Mouse (Mus musculus): ENCODE data around the gene Rbl1.

GRCm38 (mm10) chr2:157125246-157125645 is 79.1 kb downstream of the Rbl1 start:
- TF ChIP-seq CTCF (IDR thresholded peaks at IDR 0.05; ENCODE audit: low read depth, low read length) (no peak), TAL1 (conservative IDR thresholded peaks at IDR 0.05; ENCODE audit: low read depth, low read length) (no peak), GATA1 (IDR thresholded peaks at IDR 0.05; ENCODE audit: borderline replicate concordance, low read length) (no peak)
